In the genomic region with DNA sequence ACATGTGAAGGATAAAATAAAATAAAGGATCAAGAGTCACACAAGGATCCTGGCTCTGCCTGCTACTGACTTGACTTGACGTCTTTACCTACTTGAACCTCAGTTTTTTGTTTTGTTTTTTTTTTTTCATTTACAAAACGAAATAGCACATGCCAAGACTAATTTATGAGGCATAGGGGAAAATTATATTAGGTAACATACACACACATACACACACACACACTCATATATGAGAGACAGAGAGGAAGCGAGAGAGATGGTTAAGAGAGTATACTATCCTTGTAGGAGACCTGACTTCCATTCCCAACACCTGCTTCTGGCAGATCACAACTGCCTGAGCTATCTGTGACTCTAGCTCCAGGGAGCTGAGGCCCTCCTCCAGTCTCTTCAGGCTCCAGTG, we compare ENCODE assay signal across 7 mouse cellular contexts. TPM values are rescaled to one million over a fixed set of nuclear protein-coding genes. Genes with fewer than 3 reads are reported as not detected.
DNase-seq lines count a peak whose midpoint lies in the region; ATAC-seq lines count a peak whose summit lies in the region.

A gene (minus strand): TSS at position 101 of the 400 bp plus-strand sequence.

- peaks cover 25% of the 10 kb centered on the region for H3K27me3 ChIP-seq in limb, embryonic 12.5 days
- H3K27me3 ChIP-seq in stomach, embryonic 14.5 days (ENCODE audit: control insufficient read depth, insufficient read depth, low read length): peaks cover 5% of the 10 kb centered on the region; the same call in 1 of the 2 replicates

- no peaks in the 10 kb centered on the region for H3K36me3 ChIP-seq in limb, embryonic 12.5 days
- no peaks in the 10 kb centered on the region for H3K36me3 ChIP-seq in stomach, embryonic 14.5 days (ENCODE audit: control insufficient read depth, insufficient read depth, low read length)

- 70% methylated on average over 3 of the region's 3 CpGs for WGBS in limb, embryonic 12.5 days
- WGBS in stomach, embryonic 14.5 days: 88% methylated on average over 3 of the region's 3 CpGs

- no peak for DNase-seq in urinary bladder, adult 2 months (ENCODE audit: low spot score)
- DNase-seq in urinary bladder, postnatal 25 days (ENCODE audit: low spot score): no peak
- DNase-seq in heart, postnatal 25 days (ENCODE audit: low spot score): no peak
- DNase-seq in c-Kit-positive CD71-positive TER-119-positive erythroid progenitor cells, embryonic 14.5 days (ENCODE audit: low spot score): no peak

- H3K27ac ChIP-seq in limb, embryonic 12.5 days: no peak within 1 kb of the TSS
- H3K27ac ChIP-seq in stomach, embryonic 14.5 days (ENCODE audit: low read length): no peak within 1 kb of the TSS

- H3K4me3 ChIP-seq in limb, embryonic 12.5 days (replicated peaks): no peak within 1 kb of the TSS
- H3K4me3 ChIP-seq in stomach, embryonic 14.5 days (ENCODE audit: low read depth, low read length): no peak within 1 kb of the TSS

- intact Hi-C loops in heart, postnatal 25 days (cut with DNase I): no loop called here

- ATAC-seq in erythroid progenitor cell, adult 5-6 weeks (replicated peaks; ENCODE audit: low FRiP score, poor library complexity, severe bottlenecking): no peak
- no peak for ATAC-seq in limb, embryonic 12.5 days (ENCODE audit: insufficient number of reproducible peaks, insufficient read depth, low FRiP score, low TSS enrichment, low read depth)
- no peak for ATAC-seq in stomach, embryonic 14.5 days (ENCODE audit: insufficient number of reproducible peaks, insufficient read depth, low FRiP score, low read depth)

- peaks cover 15% of the 10 kb centered on the region for H3K4me1 ChIP-seq in limb, embryonic 12.5 days (replicated peaks)
- 0 out of 2 replicates have a peak, but pooled peaks cover 5% of the 10 kb centered on the region for H3K4me1 ChIP-seq in stomach, embryonic 14.5 days (ENCODE audit: control insufficient read depth, insufficient read depth, low read length)

- H3K9me3 ChIP-seq in limb, embryonic 12.5 days: no peaks in the 10 kb centered on the region
- H3K9me3 ChIP-seq in stomach, embryonic 14.5 days (ENCODE audit: control insufficient read depth, low read depth, low read length): no peaks in the 10 kb centered on the region

- no peak within 1 kb of the TSS for H3K4me2 ChIP-seq in limb, embryonic 12.5 days
- H3K4me2 ChIP-seq in stomach, embryonic 14.5 days (replicated peaks; ENCODE audit: low read depth, low read length): no peak within 1 kb of the TSS

- H3K9ac ChIP-seq in limb, embryonic 12.5 days (replicated peaks): no peak within 1 kb of the TSS
- no peak within 1 kb of the TSS for H3K9ac ChIP-seq in stomach, embryonic 14.5 days (replicated peaks; ENCODE audit: low read depth, low read length)

RNA-seq across cellular contexts. Expression of the gene that starts here (rescaled TPM):
- 94.0 and 119 TPM in 2 replicates for polyA plus RNA-seq in urinary bladder, adult 2 months (2012; rRNA removed)
- total RNA-seq in erythroid progenitor cell, adult 5-6 weeks (2015; ENCODE audit: low replicate concordance): 177 and 188 TPM in 2 replicates
- total RNA-seq in erythroid progenitor cell, adult 5-6 weeks (2017; ENCODE audit: low replicate concordance): 182 and 227 TPM in 2 replicates
- 100 to 1,000 TPM; 230 to 254 TPM for total RNA-seq in heart, postnatal 25 days (2021)
- 61.5 and 62.1 TPM in 2 replicates for polyA plus RNA-seq in limb, embryonic 12.5 days (2016; fragmentation: Nextera tagmentation; extraction: Ambion mirVana)
- polyA plus RNA-seq in stomach, embryonic 14.5 days (2014; fragmentation: Nextera tagmentation; extraction: Ambion mirVana): 86.9 and 88.2 TPM in 2 replicates
